Mouse (Mus musculus) olfactory bulb, adult 2 months (tissue): ENCODE measurements around the gene Csgalnact2. TPM values are rescaled to one million over a fixed set of nuclear protein-coding genes. Genes with fewer than 3 reads are reported as not detected.
A peak's percentile ranks its signal among the peaks of the same experiment; 100 is the strongest.

Experiments used
- H3K27ac ChIP-seq: fragments of 200-500 bp; 2 replicates; pipeline ENCODE4 v1.5.1; 2012; ENCODE audit warnings: low read depth, low read length; ENCODE audit not compliant: insufficient read depth
- H3K4me1 ChIP-seq: fragments of 200-500 bp; 2 replicates; pipeline ENCODE4 v1.6.1; 2012; ENCODE audit warnings: low read length; ENCODE audit not compliant: control insufficient read depth, insufficient read depth
- H3K4me3 ChIP-seq: fragments of 200-500 bp; 2 replicates; pipeline ENCODE4 v1.5.1; 2012; ENCODE audit warnings: mild to moderate bottlenecking, low read depth, low read length, moderate library complexity; ENCODE audit not compliant: insufficient read depth
- CTCF ChIP-seq: fragments of 200-500 bp; IDR thresholded peaks from 2 replicates; pipeline ENCODE4 v1.5.1; 2012; ENCODE audit warnings: low read depth, mild to moderate bottlenecking, low read length, moderate library complexity; ENCODE audit not compliant: insufficient read depth
- POLR2A ChIP-seq: fragments of 200-500 bp; IDR thresholded peaks from 2 replicates; pipeline ENCODE4 v1.6.1; 2012; ENCODE audit warnings: mild to moderate bottlenecking, low read depth, low read length, moderate library complexity; ENCODE audit not compliant: insufficient read depth
- WGBS: fragments of 180-500 bp; shearing (Covaris S2); methylation state at CpG from one replicate; pipeline ENCODE4 v1.1.7; 2018; 5-methylcytosine and 5-hydroxymethylcytosine counted together
- polyA plus RNA-seq: library from polyadenylated mRNA; stranded (reverse); fragments of >200 nt; gene quantifications from 2 replicates; pipeline ENCODE4 v1.2.4, GENCODE M21; 2012; ENCODE audit warnings: low replicate concordance; ENCODE audit not compliant: missing spikeins, insufficient read depth, insufficient read length

Csgalnact2 gene
- polyA plus RNA-seq, 1 experiment: not detected

- no peaks in the 10 kb centered on the region for H3K4me1 ChIP-seq
- H3K4me3 ChIP-seq: no peak overlapping the region
- no peak overlapping the region for H3K27ac ChIP-seq
- TF ChIP-seq CTCF: no peak
- no peak for TF ChIP-seq POLR2A
These were observed 12.4 kb downstream of the Csgalnact2 start for GRCm38 (mm10) chr6:118126577-118126976.

DNA sequence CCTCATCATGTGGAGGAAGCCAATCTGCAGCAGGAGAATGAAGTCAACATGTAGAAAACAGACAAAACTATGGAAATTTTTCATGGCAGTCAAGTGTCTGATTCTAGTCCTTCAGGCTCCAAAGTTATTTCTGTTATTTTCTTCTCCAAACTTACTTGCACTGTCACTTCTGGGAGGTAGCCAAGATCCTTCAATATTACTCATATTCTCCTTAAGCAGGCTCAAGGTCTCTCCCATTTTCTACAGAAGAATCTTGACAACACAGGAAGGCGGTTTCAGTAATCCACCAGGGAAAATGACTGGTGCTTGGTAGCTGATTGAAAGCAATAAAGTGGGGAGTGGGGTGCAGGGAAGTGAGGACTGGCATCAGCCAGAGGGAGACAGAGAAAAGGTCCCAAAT is 16.2 kb downstream of the Csgalnact2 start:
- Histone ChIP-seq H3K4me1 (no peaks in the 10 kb centered on the region), H3K4me3 (no peak overlapping the region), H3K27ac (no peak overlapping the region)
- no peak for TF ChIP-seq CTCF
- TF ChIP-seq POLR2A: no peak
- WGBS: 92% methylated on average over 1 of the region's 1 CpGs

GRCm38 (mm10) chr6:118111810-118112209 is 27.1 kb downstream of the Csgalnact2 start:
- TF ChIP-seq CTCF (no peak), POLR2A (no peak)
- WGBS: 58% methylated on average over 1 of the region's 1 CpGs
- Histone ChIP-seq H3K4me3 (no peak overlapping the region), H3K27ac (no peak overlapping the region), H3K4me1 (no peaks in the 10 kb centered on the region)

GRCm38 (mm10) chr6:118099311-118099802 is 39.6 kb downstream of the Csgalnact2 start:
- Histone ChIP-seq H3K27ac (no peak overlapping the region), H3K4me1 (0 out of 2 replicates have a peak, but pooled peaks cover 3% of the 10 kb centered on the region), H3K4me3 (no peak overlapping the region)
- TF ChIP-seq CTCF (no peak), POLR2A (no peak)
- WGBS: 45% methylated on average over 2 of the region's 2 CpGs

GRCm38 (mm10) chr6:118097765-118098365 is 41.1 kb downstream of the Csgalnact2 start:
- H3K4me3 ChIP-seq: no peak overlapping the region
- 0 out of 2 replicates have a peak, but pooled peaks cover 3% of the 10 kb centered on the region for H3K4me1 ChIP-seq
- WGBS: 82% methylated on average over 8 of the region's 8 CpGs
- TF ChIP-seq POLR2A (no peak), CTCF (no peak)
- H3K27ac ChIP-seq: no peak overlapping the region

DNA sequence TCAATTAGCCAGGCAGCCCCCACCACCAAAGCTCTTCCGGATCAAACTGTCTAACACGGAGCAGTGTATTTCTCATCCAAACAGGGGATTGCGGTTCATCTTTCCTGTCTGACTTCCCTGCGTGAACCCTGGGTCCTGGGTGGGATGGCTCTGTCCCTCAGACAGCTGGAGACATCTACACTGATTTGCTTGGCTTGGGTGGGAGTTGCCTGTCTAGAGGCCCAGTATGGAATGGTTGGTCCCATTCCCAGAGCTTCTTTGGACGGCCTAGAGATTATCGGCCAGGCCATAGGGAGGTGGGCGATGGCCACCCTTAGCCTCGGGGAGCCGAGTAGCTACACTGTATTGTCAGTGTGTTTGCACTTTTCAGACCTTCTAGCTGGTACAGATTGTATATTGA is 48.1 kb downstream of the Csgalnact2 start:
- H3K27ac ChIP-seq: no peak overlapping the region
- peaks cover 4% of the 10 kb centered on the region; the same call in 1 of the 2 replicates for H3K4me1 ChIP-seq
- H3K4me3 ChIP-seq: no peak overlapping the region
- WGBS: 82% methylated on average over 9 of the region's 9 CpGs
- TF ChIP-seq POLR2A: no peak
- TF ChIP-seq CTCF: no peak

DNA sequence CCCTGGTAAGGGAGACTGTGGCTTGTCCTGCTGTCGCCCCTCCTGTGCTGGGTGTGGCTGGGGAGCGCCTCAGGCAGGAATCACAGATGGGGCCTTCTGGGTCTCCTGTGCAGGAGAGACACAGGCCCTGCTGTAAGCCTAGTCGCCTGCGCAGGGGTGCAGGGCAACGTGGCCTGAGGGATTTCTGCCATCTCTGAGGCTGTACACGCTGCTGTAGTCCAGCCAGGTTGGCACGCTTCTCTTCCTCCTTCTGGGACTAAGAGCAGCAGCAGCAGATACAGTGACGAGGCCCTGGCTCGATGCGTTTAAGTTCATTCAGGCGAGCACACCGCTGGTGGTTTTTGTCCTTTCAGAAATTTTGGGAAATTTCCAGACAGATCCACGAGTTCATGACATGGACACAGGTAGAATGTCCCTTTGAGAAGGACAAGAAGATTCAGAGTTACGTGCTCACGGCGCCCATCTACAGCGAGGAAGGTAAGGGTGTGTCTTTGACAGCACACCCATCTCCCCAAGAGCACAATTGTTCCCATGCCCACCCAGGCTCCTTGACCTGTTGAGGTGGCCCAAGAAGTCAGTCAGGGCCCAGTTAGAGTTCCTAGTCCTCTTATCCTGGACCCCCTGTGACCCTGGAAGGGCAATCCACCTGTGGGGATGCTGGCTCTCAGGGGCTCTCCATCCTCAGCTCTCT is 50.0 kb downstream of the Csgalnact2 start:
- no peak overlapping the region for H3K27ac ChIP-seq
- H3K4me1 ChIP-seq: peaks cover 4% of the 10 kb centered on the region; the same call in 1 of the 2 replicates
- WGBS: 73% methylated on average over 17 of the region's 17 CpGs
- no peak overlapping the region for H3K4me3 ChIP-seq
- no peak for TF ChIP-seq POLR2A
- no peak for TF ChIP-seq CTCF

- 51% methylated on average over 8 of the region's 8 CpGs for WGBS
These were observed 51.0 kb downstream of the Csgalnact2 start for GRCm38 (mm10) chr6:118087955-118088354.

DNA sequence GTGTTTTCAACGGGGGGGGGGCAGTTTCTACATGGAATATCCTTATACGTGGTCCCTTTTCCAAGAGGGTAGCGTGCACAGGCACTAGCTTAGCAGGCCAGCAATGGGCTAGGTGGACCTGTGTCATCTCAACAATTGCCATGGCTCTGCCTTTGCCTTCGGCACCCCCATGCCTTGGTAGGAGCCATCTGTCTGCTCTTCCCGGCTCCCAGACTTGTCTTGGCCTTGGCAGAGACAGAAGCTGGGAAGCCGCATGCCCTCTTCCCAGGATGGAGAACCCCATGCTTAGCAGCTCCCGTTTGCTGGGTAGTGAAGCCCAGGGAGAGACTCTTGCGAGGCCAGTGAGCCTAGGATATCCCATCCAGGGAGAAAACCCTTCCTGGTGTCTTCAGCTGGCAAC is 54.3 kb downstream of the Csgalnact2 start:
- 92% methylated on average over 8 of the region's 8 CpGs for WGBS
- peaks cover 22% of the 10 kb centered on the region for H3K4me1 ChIP-seq
- no peak for TF ChIP-seq CTCF
- TF ChIP-seq POLR2A: no peak

More at GRCm38 (mm10) chr6:118087955-118088354, 51.0 kb downstream of the Csgalnact2 start:
- no peak overlapping the region for H3K4me3 ChIP-seq
- TF ChIP-seq CTCF (0 out of 2 replicates have a peak, but pooled peaks have one; percentile 19), POLR2A (no peak)
- H3K27ac ChIP-seq: no peak overlapping the region
- H3K4me1 ChIP-seq: peaks cover 7% of the 10 kb centered on the region

More for the DNA sequence above, 54.3 kb downstream of the Csgalnact2 start:
- no peak overlapping the region for H3K27ac ChIP-seq
- H3K4me3 ChIP-seq: no peak overlapping the region
